Mouse (Mus musculus) right cerebral cortex, adult 2 months (tissue): ENCODE measurements around the gene Cubn.

Experiments
- DNase-seq, 2 experiments: peaks; one replicate each; pipeline ENCODE4 v3.0.0; 2021 to 2022; ENCODE audit warnings: low spot score in 2 of 2

Gene Cubn

GRCm38 (mm10) chr2:13408333-13408732 is 83.3 kb downstream of the Cubn start:
- DNase-seq, result no peak

GRCm38 (mm10) chr2:13407698-13408097 is 83.9 kb downstream of the Cubn start:
- DNase-seq, result no peak

- no peak for DNase-seq
These were observed 84.3 kb downstream of the Cubn start for GRCm38 (mm10) chr2:13407272-13407671.

- DNase-seq, result no peak
These were observed 86.5 kb downstream of the Cubn start for GRCm38 (mm10) chr2:13404986-13405678.

- no peak for DNase-seq
These were observed 90.8 kb downstream of the Cubn start for GRCm38 (mm10) chr2:13400831-13401230.

- no peak for DNase-seq
These were observed 92.0 kb downstream of the Cubn start for GRCm38 (mm10) chr2:13399480-13400072.

GRCm38 (mm10) chr2:13398955-13399354 is 92.7 kb downstream of the Cubn start:
- no peak for DNase-seq

GRCm38 (mm10) chr2:13398551-13398950 is 93.1 kb downstream of the Cubn start:
- DNase-seq, result no peak

GRCm38 (mm10) chr2:13396124-13396540 is 95.5 kb downstream of the Cubn start:
- DNase-seq, result no peak

- DNase-seq, result no peak
These were observed 100.6 kb downstream of the Cubn start for GRCm38 (mm10) chr2:13391018-13391417.

- DNase-seq, result no peak
These were observed 105.0 kb downstream of the Cubn start for GRCm38 (mm10) chr2:13386631-13387030.

- DNase-seq, result no peak
These were observed 105.9 kb downstream of the Cubn start for GRCm38 (mm10) chr2:13385542-13386345.

- DNase-seq, result no peak
These were observed 106.7 kb downstream of the Cubn start for GRCm38 (mm10) chr2:13384775-13385541.

- no peak for DNase-seq
These were observed 115.4 kb downstream of the Cubn start for GRCm38 (mm10) chr2:13376166-13376565.

GRCm38 (mm10) chr2:13373291-13373690 is 118.3 kb downstream of the Cubn start:
- DNase-seq, result no peak

GRCm38 (mm10) chr2:13372825-13373224 is 118.8 kb downstream of the Cubn start:
- no peak for DNase-seq

- DNase-seq, result no peak
These were observed 119.3 kb downstream of the Cubn start for GRCm38 (mm10) chr2:13372256-13372824.

- DNase-seq, result no peak
These were observed 119.8 kb downstream of the Cubn start for GRCm38 (mm10) chr2:13371797-13372170.

- DNase-seq, result no peak
These were observed 120.4 kb downstream of the Cubn start for GRCm38 (mm10) chr2:13371072-13371796.

GRCm38 (mm10) chr2:13370556-13370955 is 121.1 kb downstream of the Cubn start:
- no peak for DNase-seq

- no peak for DNase-seq
These were observed 123.1 kb downstream of the Cubn start for GRCm38 (mm10) chr2:13368517-13368916.
